Mouse (Mus musculus): ENCODE measurements at regions not wholly inside any gene's neighbourhood (a gene's known extent, or its start where the extent isn't known, plus 50 kb on each side); places are given as distances from the start of the nearest gene placed in this dataset.

DNA sequence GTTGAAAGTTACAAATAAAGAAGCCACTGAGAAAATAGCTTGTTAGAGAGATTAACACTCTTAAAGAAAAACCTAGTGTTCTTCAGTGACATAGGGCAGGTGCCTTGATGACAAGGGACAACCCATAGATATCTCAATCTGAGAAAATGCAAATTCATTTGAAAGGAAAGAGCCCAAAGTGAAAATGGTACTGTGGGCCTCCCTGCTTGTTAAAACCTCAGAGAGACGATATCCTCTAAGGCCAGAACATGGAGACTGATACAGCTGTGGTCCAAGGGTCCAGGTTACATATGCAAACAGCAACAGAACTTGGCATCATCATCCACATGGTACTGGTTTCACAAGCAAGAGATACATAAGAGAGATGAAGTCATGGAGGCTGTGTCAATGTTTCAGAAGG lies 125.6 kb upstream of the Wdr3 start:
- TF ChIP-seq CTCF (IDR thresholded peaks at IDR 0.05; ENCODE audit: low read depth) = no peak
- TF ChIP-seq EP300 (IDR thresholded peaks at IDR 0.05; ENCODE audit: low read depth) = no peak
